Comparison of ENCODE assay signal across 21 mouse cellular contexts in the genomic region with DNA sequence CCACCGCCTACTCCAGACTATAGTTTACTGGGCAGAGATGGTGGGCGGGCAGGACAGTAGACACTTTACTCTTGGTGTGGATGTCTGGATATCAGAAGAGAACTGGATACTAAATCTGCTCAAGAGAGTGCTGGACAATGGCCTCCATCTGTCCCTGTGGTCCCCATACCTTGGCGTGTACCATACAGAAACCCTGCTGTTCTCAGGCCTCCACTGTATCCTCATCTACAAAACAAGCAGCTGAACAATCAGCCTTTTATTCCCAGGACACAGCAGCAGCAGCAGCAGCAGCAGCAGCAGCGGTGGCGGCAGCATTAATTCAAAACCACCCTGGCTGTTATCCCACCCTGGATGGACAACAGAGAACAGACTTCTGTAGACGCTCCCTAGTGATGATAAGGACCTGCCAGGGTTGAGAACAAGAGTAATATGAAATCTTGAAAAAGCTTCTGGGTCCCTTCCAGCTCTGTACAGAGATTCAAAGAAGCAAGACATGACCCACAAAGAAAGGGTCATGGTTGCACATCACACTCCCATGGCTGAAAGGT.
DNase-seq lines count a peak whose midpoint lies in the region; ATAC-seq and TF ChIP-seq lines count a peak whose summit lies in the region.
"Had no signal": no experiment of that assay in that cellular context is flagged by ENCODE, and none has a peak within 500 bp of the region (broad histone marks: within the 10 kb centered on the region; RNA-seq: fewer than 3 reads in every experiment).

No protein-coding gene starts in this region.

- H3K36me3 ChIP-seq in lung, embryonic 16.5 days (ENCODE audit: control insufficient read depth, insufficient read depth, low read length): no peaks in the 10 kb centered on the region
- H3K36me3 ChIP-seq in forebrain, embryonic 12.5 days (replicated peaks): no peaks in the 10 kb centered on the region
- no peaks in the 10 kb centered on the region for H3K36me3 ChIP-seq in forebrain, embryonic 15.5 days
- H3K36me3 ChIP-seq in liver, embryonic 12.5 days: no peaks in the 10 kb centered on the region
- H3K36me3 ChIP-seq: heart, embryonic 13.5 days; hindbrain, embryonic 13.5 days; kidney, embryonic 15.5 days; midbrain, embryonic 12.5 days; stomach, embryonic 15.5 days had no signal

- peak; percentile 85 for ATAC-seq in lung, embryonic 16.5 days (ENCODE audit: low read depth)
- 0 out of 2 replicates have a peak, but pooled peaks have one; percentile 23 for ATAC-seq in forebrain, embryonic 12.5 days (ENCODE audit: low FRiP score)
- ATAC-seq in forebrain, embryonic 15.5 days (replicated peaks): 0 out of 2 replicates have a peak, but pooled peaks have one; percentile 16
- ATAC-seq in liver, embryonic 12.5 days: no peak
- ATAC-seq: activated CD4-positive, CD25-positive, alpha-beta regulatory T cell, adult 4 months; intestine, embryonic 16.5 days; Patski had no signal

- 52% methylated on average over 6 of the region's 6 CpGs for WGBS in lung, embryonic 16.5 days
- WGBS in lung, adult 2 months: 74% methylated on average over 6 of the region's 6 CpGs
- WGBS in forebrain, embryonic 12.5 days: 51% methylated on average over 6 of the region's 6 CpGs
- WGBS in forebrain, embryonic 15.5 days: 41% methylated on average over 6 of the region's 6 CpGs
- 64% methylated on average over 6 of the region's 6 CpGs for WGBS in liver, embryonic 12.5 days (ENCODE audit: insufficient replicate concordance)

- H3K9ac ChIP-seq in lung, embryonic 16.5 days (ENCODE audit: low read length): no peak overlapping the region
- H3K9ac ChIP-seq in forebrain, embryonic 12.5 days: no peak overlapping the region
- no peak overlapping the region for H3K9ac ChIP-seq in forebrain, embryonic 15.5 days (replicated peaks)
- no peak overlapping the region for H3K9ac ChIP-seq in liver, embryonic 12.5 days
- H3K9ac ChIP-seq: heart, embryonic 13.5 days; hindbrain, embryonic 13.5 days; kidney, embryonic 15.5 days; midbrain, embryonic 12.5 days; stomach, embryonic 15.5 days had no signal

- intact Hi-C loops in heart, postnatal 36 days (cut with DNase I): no loop called here

- no peak overlapping the region for H3K4me3 ChIP-seq in lung, embryonic 16.5 days (ENCODE audit: low read length)
- H3K4me3 ChIP-seq in lung, adult 2 months (replicated peaks; ENCODE audit: extremely low read depth, low read depth, low read length): no peak overlapping the region
- no peak overlapping the region for H3K4me3 ChIP-seq in forebrain, embryonic 12.5 days (replicated peaks)
- no peak overlapping the region for H3K4me3 ChIP-seq in forebrain, embryonic 15.5 days
- no peak overlapping the region for H3K4me3 ChIP-seq in liver, embryonic 12.5 days
- H3K4me3 ChIP-seq: heart, embryonic 13.5 days; hindbrain, embryonic 13.5 days; kidney, embryonic 15.5 days; midbrain, embryonic 12.5 days; stomach, embryonic 15.5 days had no signal

- peak overlapping the region; percentile 61; the same call in 1 of the 2 replicates for H3K27ac ChIP-seq in lung, embryonic 16.5 days (ENCODE audit: low read length)
- H3K27ac ChIP-seq in forebrain, embryonic 12.5 days: no peak overlapping the region
- peak overlapping the region; percentile 54; the same call in 1 of the 2 replicates for H3K27ac ChIP-seq in forebrain, embryonic 15.5 days (replicated peaks)
- no peak overlapping the region for H3K27ac ChIP-seq in liver, embryonic 12.5 days
- H3K27ac ChIP-seq: heart, embryonic 13.5 days; kidney, embryonic 15.5 days; midbrain, embryonic 12.5 days; stomach, embryonic 15.5 days had no signal

- H3K4me1 ChIP-seq in lung, embryonic 16.5 days (replicated peaks; ENCODE audit: control insufficient read depth, insufficient read depth, low read length): peaks cover 10% of the 10 kb centered on the region; the same call in 1 of the 2 replicates
- no peaks in the 10 kb centered on the region for H3K4me1 ChIP-seq in lung, adult 2 months (ENCODE audit: control insufficient read depth, insufficient read depth, low read length)
- peaks cover 15% of the 10 kb centered on the region for H3K4me1 ChIP-seq in forebrain, embryonic 12.5 days
- H3K4me1 ChIP-seq in forebrain, embryonic 15.5 days: peaks cover 15% of the 10 kb centered on the region
- no peaks in the 10 kb centered on the region for H3K4me1 ChIP-seq in liver, embryonic 12.5 days
- H3K4me1 ChIP-seq: heart, embryonic 13.5 days; kidney, embryonic 15.5 days; midbrain, embryonic 12.5 days; stomach, embryonic 15.5 days had no signal

- no peak for TF ChIP-seq CTCF in lung, adult 2 months (IDR thresholded peaks at IDR 0.05; ENCODE audit: insufficient read depth, low read length)

- TF ChIP-seq POLR2A in lung, adult 2 months (IDR thresholded peaks at IDR 0.05; ENCODE audit: borderline replicate concordance, extremely low read depth, low read depth, low read length): no peak

- H3K27me3 ChIP-seq in lung, embryonic 16.5 days (ENCODE audit: control insufficient read depth, insufficient read depth, low read depth, low read length): no peaks in the 10 kb centered on the region
- no peaks in the 10 kb centered on the region for H3K27me3 ChIP-seq in forebrain, embryonic 12.5 days
- no peaks in the 10 kb centered on the region for H3K27me3 ChIP-seq in forebrain, embryonic 15.5 days
- no peaks in the 10 kb centered on the region for H3K27me3 ChIP-seq in liver, embryonic 12.5 days (replicated peaks)
- H3K27me3 ChIP-seq: hindbrain, embryonic 13.5 days; kidney, embryonic 15.5 days; midbrain, embryonic 12.5 days; Patski; stomach, embryonic 15.5 days had no signal

- H3K9me3 ChIP-seq in lung, embryonic 16.5 days (ENCODE audit: control insufficient read depth, low read length): no peaks in the 10 kb centered on the region
- no peaks in the 10 kb centered on the region for H3K9me3 ChIP-seq in forebrain, embryonic 12.5 days
- no peaks in the 10 kb centered on the region for H3K9me3 ChIP-seq in forebrain, embryonic 15.5 days
- no peaks in the 10 kb centered on the region for H3K9me3 ChIP-seq in liver, embryonic 12.5 days (replicated peaks)
- H3K9me3 ChIP-seq: heart, embryonic 13.5 days; hindbrain, embryonic 13.5 days; kidney, embryonic 15.5 days; midbrain, embryonic 12.5 days; stomach, embryonic 15.5 days had no signal

- H3K4me2 ChIP-seq in lung, embryonic 16.5 days (ENCODE audit: low read depth, low read length): no peak overlapping the region
- H3K4me2 ChIP-seq in forebrain, embryonic 12.5 days: no peak overlapping the region
- H3K4me2 ChIP-seq in forebrain, embryonic 15.5 days (replicated peaks): no peak overlapping the region
- H3K4me2 ChIP-seq in liver, embryonic 12.5 days: no peak overlapping the region
- H3K4me2 ChIP-seq: heart, embryonic 13.5 days; hindbrain, embryonic 13.5 days; kidney, embryonic 15.5 days; midbrain, embryonic 12.5 days; stomach, embryonic 15.5 days had no signal

- DNase-seq in heart, adult 8-10 months (ENCODE audit: low spot score): peak; percentile 1
- DNase-seq in heart, postnatal 36 days: no peak
- no peak for DNase-seq in lung, adult 2 months
- no peak for DNase-seq in urinary bladder, postnatal 25 days (ENCODE audit: low spot score)
- DNase-seq: cerebellum, adult 9-11 months; gastrocnemius, postnatal 10 days; left cerebral cortex, postnatal 4 days; right cerebral cortex, postnatal 14 days; thymus, postnatal 25 days had no signal

Comparison
In these comparisons a context has a peak if more than half of its experiments do, and no peak if none do; other contexts are left out.
1. H3K27ac ChIP-seq: peak in lung, embryonic 16.5 days (single experiment) and forebrain, embryonic 15.5 days (single experiment); none in forebrain, embryonic 12.5 days (single experiment) and liver, embryonic 12.5 days (single experiment).